Mouse (Mus musculus) forebrain, embryonic 14.5 days (tissue): ENCODE results near the gene Cfl2. TPM values are rescaled to one million over a fixed set of nuclear protein-coding genes. Genes with fewer than 3 reads are reported as not detected.

Experiments used
- ATAC-seq: fragments of 200-750 bp; cut with Nextera tagmentation; 2 replicates; pipeline ENCODE4 v1.8.0; 2017; ENCODE audit warnings: mild to moderate bottlenecking, moderate library complexity
- DNase-seq: peaks from one replicate; pipeline ENCODE4 v3.0.0-alpha.2; 2015; ENCODE audit warnings: low spot score
- H3K27ac ChIP-seq: fragments of 300-500 bp; sonication (generic); 2 replicates; pipeline ENCODE4 v1.5.1; 2014; ENCODE audit warnings: low read depth, mild to moderate bottlenecking, control low read depth, low read length, moderate library complexity
- H3K27me3 ChIP-seq: fragments of 300-500 bp; sonication (generic); replicated peaks from 2 replicates; pipeline ENCODE4 v1.6.1; 2014; ENCODE audit warnings: low read length, control low read depth, mixed read lengths; ENCODE audit not compliant: control insufficient read depth, insufficient read depth
- H3K36me3 ChIP-seq: fragments of 300-500 bp; sonication (generic); 2 replicates; pipeline ENCODE4 v1.6.1; 2014; ENCODE audit warnings: low read length, control low read depth; ENCODE audit not compliant: control insufficient read depth, insufficient read depth
- H3K4me1 ChIP-seq: fragments of 300-500 bp; sonication (generic); 2 replicates; pipeline ENCODE4 v1.6.1; 2014; ENCODE audit warnings: antibody characterized with exemption, low read length, control low read depth; ENCODE audit not compliant: control insufficient read depth, insufficient read depth
- H3K4me2 ChIP-seq: fragments of 300-500 bp; sonication (generic); 2 replicates; pipeline ENCODE4 v1.6.1; 2014; ENCODE audit warnings: mild to moderate bottlenecking, control low read depth, low read length
- H3K4me3 ChIP-seq: fragments of 300-500 bp; sonication (generic); 2 replicates; pipeline ENCODE4 v1.5.1; 2014; ENCODE audit warnings: low read depth, low read length, control low read depth
- H3K9ac ChIP-seq: fragments of 300-500 bp; sonication (generic); 2 replicates; pipeline ENCODE4 v1.6.1; 2014; ENCODE audit warnings: mild to moderate bottlenecking, low read length, control low read depth, moderate library complexity
- H3K9me3 ChIP-seq: fragments of 300-500 bp; sonication (generic); replicated peaks from 2 replicates; pipeline ENCODE4 v1.6.1; 2016; ENCODE audit warnings: low read length, control low read depth, mixed read lengths; ENCODE audit not compliant: control insufficient read depth
- WGBS: fragments of 180-500 bp; shearing (Covaris S2); extraction: QIAGEN DNeasy Blood & Tissue Kit; methylation state at CpG from one replicate; pipeline ENCODE4 v1.1.7; 2014; 5-methylcytosine and 5-hydroxymethylcytosine counted together
- polyA plus RNA-seq: library from polyadenylated mRNA; unstranded; fragments of >200 nt; fragmentation: Nextera tagmentation; extraction: Ambion mirVana; gene quantifications from 2 replicates; pipeline ENCODE4 v1.2.1, GENCODE M21; 2014

Gene Cfl2
- polyA plus RNA-seq, 1 experiment from 2014 or later: 380 TPM

GRCm38 (mm10) chr12:54819181-54819935 lies 43.3 kb downstream of the Cfl2 start:
- Histone ChIP-seq H3K27ac (no peak overlapping the region), H3K4me3 (no peak overlapping the region), H3K4me1 (no peaks in the 10 kb centered on the region; the same call in 1 of the 2 replicates), H3K27me3 (no peaks in the 10 kb centered on the region), H3K36me3 (no peaks in the 10 kb centered on the region), H3K4me2 (no peak overlapping the region), H3K9ac (no peak overlapping the region), H3K9me3 (no peaks in the 10 kb centered on the region)
- DNase-seq (no peak), ATAC-seq (no peak)
- 73% methylated on average over 6 of the region's 6 CpGs for WGBS

GRCm38 (mm10) chr12:54810142-54810541 lies 52.5 kb downstream of the Cfl2 start:
- 86% methylated on average over 2 of the region's 2 CpGs for WGBS

More at GRCm38 (mm10) chr12:54810142-54810541, 52.5 kb downstream of the Cfl2 start:
- no peaks in the 10 kb centered on the region for H3K36me3 ChIP-seq
- no peak overlapping the region for H3K4me2 ChIP-seq
- no peak overlapping the region for H3K4me3 ChIP-seq
- DNase-seq: no peak
- H3K9ac ChIP-seq: no peak overlapping the region
- H3K9me3 ChIP-seq: no peaks in the 10 kb centered on the region
- no peaks in the 10 kb centered on the region for H3K27me3 ChIP-seq
- no peak overlapping the region for H3K27ac ChIP-seq
- H3K4me1 ChIP-seq: no peaks in the 10 kb centered on the region
- no peak for ATAC-seq

Other genes starting within 250 kb of the Cfl2 start
- gene Sptssa, start 206.3 kb downstream of the Cfl2 start, polyA plus RNA-seq: 193 and 196 TPM in 2 replicates
- 84.0 and 87.0 TPM in 2 replicates for gene Eapp, start 167.0 kb downstream of the Cfl2 start, polyA plus RNA-seq
- 187 and 194 TPM in 2 replicates for gene Snx6, start 67.2 kb downstream of the Cfl2 start, polyA plus RNA-seq
- gene Gm20403, start 123.7 kb upstream of the Cfl2 start, polyA plus RNA-seq: not detected in 2 replicates
- gene Baz1a, start 151.5 kb upstream of the Cfl2 start, polyA plus RNA-seq: 13.6 and 14.4 TPM in 2 replicates
- gene 2700097O09Rik, start 217.2 kb upstream of the Cfl2 start, polyA plus RNA-seq: 32.8 and 36.0 TPM in 2 replicates
- 216 and 245 TPM in 2 replicates for gene Srp54a, start 217.4 kb upstream of the Cfl2 start, polyA plus RNA-seq